Mouse (Mus musculus) olfactory bulb, adult 2 months (tissue): ENCODE data around the gene Speg. TPM values are rescaled to one million over a fixed set of nuclear protein-coding genes. Genes with fewer than 3 reads are reported as not detected.
A peak's percentile ranks its signal among the peaks of the same experiment; 100 is the strongest.

Source experiments
- H3K27ac ChIP-seq: fragments of 200-500 bp; 2 replicates; pipeline ENCODE4 v1.5.1; 2012; ENCODE audit warnings: low read depth, low read length; ENCODE audit not compliant: insufficient read depth
- H3K4me1 ChIP-seq: fragments of 200-500 bp; 2 replicates; pipeline ENCODE4 v1.6.1; 2012; ENCODE audit warnings: low read length; ENCODE audit not compliant: control insufficient read depth, insufficient read depth
- H3K4me3 ChIP-seq: fragments of 200-500 bp; 2 replicates; pipeline ENCODE4 v1.5.1; 2012; ENCODE audit warnings: mild to moderate bottlenecking, low read depth, low read length, moderate library complexity; ENCODE audit not compliant: insufficient read depth
- CTCF ChIP-seq: fragments of 200-500 bp; IDR thresholded peaks from 2 replicates; pipeline ENCODE4 v1.5.1; 2012; ENCODE audit warnings: low read depth, mild to moderate bottlenecking, low read length, moderate library complexity; ENCODE audit not compliant: insufficient read depth
- POLR2A ChIP-seq: fragments of 200-500 bp; IDR thresholded peaks from 2 replicates; pipeline ENCODE4 v1.6.1; 2012; ENCODE audit warnings: mild to moderate bottlenecking, low read depth, low read length, moderate library complexity; ENCODE audit not compliant: insufficient read depth
- WGBS: fragments of 180-500 bp; shearing (Covaris S2); methylation state at CpG from one replicate; pipeline ENCODE4 v1.1.7; 2018; 5-methylcytosine and 5-hydroxymethylcytosine counted together
- polyA plus RNA-seq: library from polyadenylated mRNA; stranded (reverse); fragments of >200 nt; gene quantifications from 2 replicates; pipeline ENCODE4 v1.2.4, GENCODE M21; 2012; ENCODE audit warnings: low replicate concordance; ENCODE audit not compliant: missing spikeins, insufficient read depth, insufficient read length

Gene Speg
- polyA plus RNA-seq, 1 experiment = not detected

DNA sequence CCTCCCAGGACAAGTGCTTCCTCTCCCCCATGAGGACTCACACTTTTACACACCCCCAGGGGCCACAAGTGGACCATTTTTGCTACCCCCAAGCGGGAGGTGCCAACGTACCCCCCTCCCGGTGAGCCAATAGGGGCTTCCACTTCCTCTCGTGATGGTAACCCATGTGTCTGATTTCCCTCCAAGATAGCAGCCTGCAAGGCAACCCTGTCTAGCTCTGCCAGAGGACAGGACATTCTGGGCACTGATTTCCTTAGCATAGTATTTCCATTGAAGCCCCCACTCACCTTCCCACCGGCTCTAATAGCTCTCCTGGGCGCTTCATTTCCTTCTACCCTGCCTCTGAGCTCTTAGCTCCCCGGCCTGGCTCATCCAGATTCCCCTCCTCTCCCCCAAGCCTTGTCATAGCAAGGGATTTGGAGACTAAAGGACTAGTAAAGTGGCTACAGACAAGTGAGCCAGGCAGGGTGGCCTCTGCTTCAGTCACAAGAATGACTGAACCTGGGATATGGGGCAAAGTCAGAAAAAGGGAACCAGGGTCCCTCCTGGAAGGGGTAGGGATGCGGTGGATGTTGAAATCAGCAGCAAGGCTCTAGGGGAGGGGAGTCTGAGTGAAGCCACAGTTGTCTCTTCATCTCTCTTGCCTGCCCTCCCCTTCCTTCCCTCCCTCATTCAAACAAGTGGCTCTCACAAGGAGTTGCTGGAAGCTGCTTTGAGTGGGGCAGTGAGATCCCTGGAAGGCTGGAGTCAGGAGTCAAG is 74.5 kb downstream of the Speg start:
- H3K27ac ChIP-seq = no peak overlapping the region
- H3K4me3 ChIP-seq = peak overlapping the region; percentile 36
- peaks cover 89% of the 10 kb centered on the region for H3K4me1 ChIP-seq
- no peak for TF ChIP-seq CTCF
- no peak for TF ChIP-seq POLR2A
- 30% methylated on average over 8 of the region's 8 CpGs for WGBS

DNA sequence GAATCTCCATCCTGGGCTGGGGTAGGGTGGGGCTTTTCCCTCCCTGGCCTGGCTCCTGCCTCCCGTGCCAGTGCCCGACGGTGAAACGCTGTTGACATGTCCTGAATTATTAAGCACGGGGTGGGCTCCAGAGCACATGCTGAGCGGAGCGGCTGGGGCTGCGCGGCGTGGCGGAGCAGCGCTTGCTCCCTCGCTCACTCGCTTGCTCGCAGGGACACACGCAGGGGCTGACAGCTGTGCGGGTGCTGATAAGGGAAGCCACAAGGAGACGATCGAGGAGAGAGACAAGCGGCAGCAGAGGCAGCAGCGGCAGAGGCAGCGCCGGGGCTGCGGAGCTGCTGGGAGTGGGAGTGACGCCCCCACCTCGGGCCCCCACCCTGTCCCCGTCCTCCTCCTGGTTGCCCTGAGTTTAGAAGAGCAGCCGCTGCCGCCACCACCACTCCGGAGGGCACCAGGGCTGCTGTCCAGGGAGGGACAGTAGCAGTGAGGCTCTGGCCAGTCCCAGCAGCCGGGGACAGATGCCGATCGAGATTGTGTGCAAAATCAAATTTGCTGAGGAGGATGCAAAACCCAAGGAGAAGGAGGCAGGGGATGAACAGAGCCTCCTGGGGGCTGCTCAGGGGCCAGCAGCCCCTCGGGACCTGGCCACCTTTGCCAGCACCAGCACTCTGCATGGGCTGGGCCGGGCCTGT is 75.4 kb downstream of the Speg start, which contains the start of gene Asic4:
Gene Asic4, plus strand, starts transcription at position 123 of the 692 bp plus-strand sequence.
- peaks cover 84% of the 10 kb centered on the region for H3K4me1 ChIP-seq
- no peak for TF ChIP-seq POLR2A
- TF ChIP-seq CTCF = no peak
- WGBS = 6% methylated on average over 35 of the region's 35 CpGs
- H3K27ac ChIP-seq = no peak within 1 kb of the TSS; the same call in 1 of the 2 replicates
- H3K4me3 ChIP-seq = peak within 1 kb of the TSS; percentile 36

DNA sequence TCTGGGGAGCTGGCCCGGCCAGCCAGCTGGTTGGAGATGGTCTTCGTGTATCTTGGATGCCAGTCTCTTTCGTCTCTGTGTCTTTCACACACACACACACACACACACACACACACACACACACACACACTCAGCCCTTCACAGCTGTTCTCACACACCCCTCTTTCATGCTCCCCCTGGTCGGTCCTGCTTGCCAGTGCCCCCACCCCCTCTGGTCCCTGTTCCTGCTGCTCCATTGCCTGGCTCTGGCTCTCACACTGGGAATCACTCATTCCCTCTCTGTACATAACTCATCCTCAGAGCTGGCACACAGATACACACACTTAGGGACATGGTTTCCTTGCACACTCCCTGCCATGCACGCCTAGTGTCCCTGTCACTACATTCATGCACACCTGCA is 76.8 kb downstream of the Speg start:
- Histone ChIP-seq H3K4me3 (peak overlapping the region; percentile 36), H3K27ac (0 out of 2 replicates have a peak overlapping the region, but pooled peaks have one; percentile 19), H3K4me1 (peaks cover 84% of the 10 kb centered on the region)
- WGBS = 46% methylated on average over 5 of the region's 5 CpGs
- no peak for TF ChIP-seq CTCF
- TF ChIP-seq POLR2A = no peak

DNA sequence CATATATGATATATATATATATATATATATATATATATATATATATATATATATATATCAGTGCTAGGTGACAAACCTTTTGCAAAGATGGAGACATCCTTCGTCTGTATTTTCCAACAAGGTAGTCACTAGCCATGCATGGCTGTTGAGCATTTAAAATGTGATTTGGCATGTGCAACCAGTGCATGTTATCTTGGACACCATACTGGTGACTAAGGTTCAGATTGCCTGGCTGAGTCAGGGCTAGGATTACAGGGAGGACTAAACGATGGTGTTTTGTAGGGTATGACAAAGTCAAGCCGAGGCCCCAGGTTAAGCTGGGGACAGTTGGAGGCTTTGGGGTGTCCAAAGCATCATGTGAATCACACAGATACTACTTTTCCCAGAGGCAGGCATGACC is 80.3 kb downstream of the Speg start:
- Histone ChIP-seq H3K27ac (0 out of 2 replicates have a peak overlapping the region, but pooled peaks have one; percentile 12), H3K4me3 (no peak overlapping the region), H3K4me1 (peaks cover 77% of the 10 kb centered on the region)
- 75% methylated on average over 3 of the region's 3 CpGs for WGBS
- TF ChIP-seq POLR2A = no peak
- TF ChIP-seq CTCF = no peak

DNA sequence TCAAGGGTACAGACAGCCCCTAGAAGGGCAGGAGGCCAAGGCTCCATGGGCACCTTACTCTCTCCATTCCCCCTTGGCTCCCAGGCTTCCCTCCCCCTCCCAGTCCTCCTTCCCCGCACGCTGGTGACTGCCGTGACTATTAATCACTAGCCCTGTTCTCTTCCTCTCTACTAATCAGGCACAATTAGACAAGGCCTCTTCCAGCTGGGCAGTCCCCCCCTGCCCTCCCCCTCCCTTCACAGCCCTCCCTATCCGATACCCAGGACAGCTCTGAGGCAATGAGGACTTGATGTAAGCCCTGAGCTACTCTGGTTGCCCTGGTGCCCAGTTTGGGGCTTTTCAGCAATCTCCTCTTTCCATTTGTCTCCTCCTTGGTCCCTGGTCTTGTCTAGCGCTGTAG is 80.9 kb downstream of the Speg start:
- H3K27ac ChIP-seq = 0 out of 2 replicates have a peak overlapping the region, but pooled peaks have one; percentile 12
- no peak for TF ChIP-seq POLR2A
- TF ChIP-seq CTCF = no peak

DNA sequence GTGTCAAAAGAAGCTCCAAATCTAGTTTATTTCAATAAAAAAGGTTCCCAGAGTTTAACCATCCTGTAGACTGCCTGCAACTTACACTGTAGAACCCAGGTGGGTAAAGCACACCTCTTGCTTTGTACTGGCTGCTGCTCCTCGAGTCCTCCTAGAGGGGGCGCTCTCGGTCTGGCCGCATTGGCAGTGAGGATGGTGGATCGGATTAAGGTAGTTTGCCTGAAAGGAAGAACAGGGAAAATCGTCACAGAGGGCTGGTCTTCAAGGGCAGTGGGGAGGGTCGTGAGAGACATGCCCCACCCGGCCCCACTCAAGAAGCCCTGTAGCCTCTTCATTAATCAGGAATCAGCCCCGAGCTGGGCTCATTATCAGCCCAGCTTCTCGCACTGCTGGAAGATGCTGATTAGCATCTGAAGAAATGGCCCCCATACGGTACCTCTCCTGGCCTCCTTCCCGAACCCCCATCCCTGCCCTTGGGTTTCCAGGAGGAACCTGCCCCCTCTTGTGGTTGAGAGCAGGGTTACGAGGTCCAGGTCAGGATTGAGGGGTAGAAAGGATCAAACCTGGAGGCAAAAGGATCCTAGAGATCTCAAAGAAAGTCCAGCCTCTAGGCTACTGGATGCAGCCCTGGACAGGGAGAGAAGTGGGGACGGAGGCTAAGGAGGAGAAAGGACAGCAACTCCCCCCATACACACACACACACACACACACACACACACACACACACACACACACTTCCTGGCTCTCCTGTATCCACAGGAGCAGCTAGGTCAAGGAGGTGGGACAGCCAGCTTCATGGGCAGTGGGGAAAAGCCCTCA is 81.9 kb downstream of the Speg start:
- 27% methylated on average over 14 of the region's 14 CpGs for whole genome bisulfite sequencing
- TF ChIP-seq POLR2A (no peak), CTCF (peak; percentile 49; the same call in 1 of the 2 replicates)
- Histone ChIP-seq H3K4me1 (peaks cover 64% of the 10 kb centered on the region), H3K4me3 (no peak overlapping the region), H3K27ac (peak overlapping the region; percentile 41)

More for the DNA sequence above, 80.9 kb downstream of the Speg start:
- 15% methylated on average over 5 of the region's 5 CpGs for WGBS
- peaks cover 73% of the 10 kb centered on the region for H3K4me1 ChIP-seq
- H3K4me3 ChIP-seq = no peak overlapping the region

DNA sequence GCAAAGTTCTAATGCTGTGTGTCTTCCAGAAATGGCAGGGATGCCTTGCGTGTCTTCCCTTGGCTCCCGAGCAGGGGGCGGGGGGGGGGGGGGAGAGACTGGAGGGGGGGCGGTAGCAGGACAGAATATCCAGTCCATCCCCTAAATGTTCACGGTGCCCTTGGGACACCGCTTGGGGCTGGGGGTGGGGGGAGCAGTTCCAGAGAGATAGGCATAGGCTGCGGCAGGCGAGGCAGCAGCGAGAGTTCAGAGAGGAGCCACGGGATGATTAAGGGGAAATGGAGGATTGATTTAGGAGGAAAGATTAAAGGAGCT is 82.6 kb downstream of the Speg start:
- Histone ChIP-seq H3K4me1 (peaks cover 57% of the 10 kb centered on the region), H3K4me3 (no peak overlapping the region), H3K27ac (no peak overlapping the region)
- WGBS = 13% methylated on average over 10 of the region's 10 CpGs
- TF ChIP-seq CTCF = no peak
- no peak for TF ChIP-seq POLR2A

DNA sequence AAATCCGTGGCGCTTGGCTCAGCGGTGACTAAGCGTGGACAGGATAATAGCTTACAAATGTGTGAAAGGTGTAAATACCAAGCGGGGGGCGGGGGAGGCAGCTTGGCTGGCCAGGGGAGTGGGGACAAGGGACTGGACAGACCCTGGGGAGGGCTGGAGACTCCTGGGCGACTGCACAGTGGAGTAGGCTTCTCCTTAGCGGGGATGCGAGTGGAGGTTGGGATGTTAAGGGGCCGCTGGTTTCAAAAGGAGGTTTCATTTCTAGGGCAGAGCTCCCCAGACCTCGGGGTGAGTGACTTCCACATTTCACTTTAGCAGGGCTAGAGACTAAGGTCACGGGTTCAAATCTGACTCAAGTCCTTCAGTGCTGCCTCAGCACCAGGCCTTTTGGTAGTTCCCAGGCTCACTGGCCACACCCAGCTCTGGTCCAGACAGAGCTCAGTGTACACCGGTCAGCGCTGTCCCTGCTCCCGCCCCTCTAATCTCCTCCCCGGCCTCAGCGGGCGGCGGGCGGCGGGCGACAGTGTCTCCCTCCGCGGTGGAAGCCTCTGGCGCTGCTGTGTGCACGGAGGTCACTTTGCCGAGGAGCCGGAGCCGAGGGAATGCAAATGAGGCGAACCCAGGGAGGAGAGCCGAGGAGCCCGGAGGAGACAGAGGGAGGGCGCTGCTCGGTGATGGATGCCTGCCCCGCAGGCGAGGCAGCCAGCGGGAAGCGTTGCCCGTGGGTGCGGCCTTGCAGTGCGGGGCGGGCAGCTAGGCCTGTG is 83.1 kb downstream of the Speg start:
- Histone ChIP-seq H3K27ac (peak overlapping the region; percentile 33; the same call in 1 of the 2 replicates), H3K4me1 (peaks cover 54% of the 10 kb centered on the region), H3K4me3 (peak overlapping the region; percentile 20)
- TF ChIP-seq CTCF = no peak
- 10% methylated on average over 42 of the region's 42 CpGs for WGBS
